Mouse (Mus musculus): ENCODE measurements at regions not wholly inside any gene's neighbourhood (a gene's known extent, or its start where the extent isn't known, plus 50 kb on each side); places are given as distances from the start of the nearest gene placed in this dataset.

DNA sequence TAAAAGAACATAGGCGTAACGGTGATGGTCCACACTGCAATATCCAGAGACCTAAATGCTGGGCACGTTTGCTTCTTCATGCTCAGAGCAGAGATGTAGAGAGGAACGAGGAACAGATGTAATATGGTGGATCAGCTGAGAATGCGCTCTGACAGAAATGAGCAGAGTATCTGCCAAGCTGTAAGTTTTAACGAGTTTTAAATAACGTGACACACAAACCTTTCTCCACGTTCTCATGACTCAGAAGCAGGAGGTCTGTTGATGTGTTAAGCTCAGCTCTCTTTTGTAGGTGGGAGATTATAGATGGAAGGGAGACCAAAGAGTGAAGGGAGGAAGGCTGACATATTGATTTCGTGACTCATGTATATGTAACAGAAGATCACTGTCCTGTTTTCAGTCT, 72.1 kb upstream of the 1700020N01Rik start:
- H3K27me3 ChIP-seq = no peaks in the 10 kb centered on the region
- H3K9me3 ChIP-seq (replicated peaks) = no peaks in the 10 kb centered on the region
- no peak overlapping the region for H3K4me2 ChIP-seq
- no peak for ATAC-seq (ENCODE audit: low read depth)
- H3K9ac ChIP-seq = no peak overlapping the region
- peaks cover 6% of the 10 kb centered on the region; the same call in 1 of the 2 replicates for H3K4me1 ChIP-seq (replicated peaks)
- DNase-seq = no peak
- no peaks in the 10 kb centered on the region for H3K36me3 ChIP-seq
- no peak overlapping the region for H3K4me3 ChIP-seq (replicated peaks)
- H3K27ac ChIP-seq = no peak overlapping the region
- WGBS (ENCODE audit: insufficient replicate concordance) = 72% methylated on average over 9 of the region's 9 CpGs

GRCm38 (mm10) chr10:21525555-21525954, 67.4 kb upstream of the 1700020N01Rik start:
- no peaks in the 10 kb centered on the region for H3K36me3 ChIP-seq
- no peaks in the 10 kb centered on the region for H3K9me3 ChIP-seq (replicated peaks)
- no peaks in the 10 kb centered on the region for H3K27me3 ChIP-seq
- H3K4me2 ChIP-seq = no peak overlapping the region
- peaks cover 6% of the 10 kb centered on the region; the same call in 1 of the 2 replicates for H3K4me1 ChIP-seq (replicated peaks)
- ATAC-seq (ENCODE audit: low read depth) = peak; percentile 68
- no peak for DNase-seq
- H3K4me3 ChIP-seq (replicated peaks) = no peak overlapping the region
- no peak overlapping the region for H3K27ac ChIP-seq
- no peak overlapping the region for H3K9ac ChIP-seq
- WGBS (ENCODE audit: insufficient replicate concordance) = 12% methylated on average over 2 of the region's 2 CpGs

- H3K9me3 ChIP-seq (replicated peaks) = no peaks in the 10 kb centered on the region
- no peak overlapping the region for H3K4me3 ChIP-seq (replicated peaks)
- no peak overlapping the region for H3K9ac ChIP-seq
- no peak for DNase-seq
- no peaks in the 10 kb centered on the region for H3K27me3 ChIP-seq
- H3K4me2 ChIP-seq = no peak overlapping the region
- peaks cover 10% of the 10 kb centered on the region; the same call in 1 of the 2 replicates for H3K4me1 ChIP-seq (replicated peaks)
- no peak for ATAC-seq (ENCODE audit: low read depth)
- no peak overlapping the region for H3K27ac ChIP-seq
- no peaks in the 10 kb centered on the region for H3K36me3 ChIP-seq
- WGBS (ENCODE audit: insufficient replicate concordance) = 68% methylated on average over 3 of the region's 3 CpGs
Observed at GRCm38 (mm10) chr10:21528396-21528795, 64.5 kb upstream of the 1700020N01Rik start.

DNA sequence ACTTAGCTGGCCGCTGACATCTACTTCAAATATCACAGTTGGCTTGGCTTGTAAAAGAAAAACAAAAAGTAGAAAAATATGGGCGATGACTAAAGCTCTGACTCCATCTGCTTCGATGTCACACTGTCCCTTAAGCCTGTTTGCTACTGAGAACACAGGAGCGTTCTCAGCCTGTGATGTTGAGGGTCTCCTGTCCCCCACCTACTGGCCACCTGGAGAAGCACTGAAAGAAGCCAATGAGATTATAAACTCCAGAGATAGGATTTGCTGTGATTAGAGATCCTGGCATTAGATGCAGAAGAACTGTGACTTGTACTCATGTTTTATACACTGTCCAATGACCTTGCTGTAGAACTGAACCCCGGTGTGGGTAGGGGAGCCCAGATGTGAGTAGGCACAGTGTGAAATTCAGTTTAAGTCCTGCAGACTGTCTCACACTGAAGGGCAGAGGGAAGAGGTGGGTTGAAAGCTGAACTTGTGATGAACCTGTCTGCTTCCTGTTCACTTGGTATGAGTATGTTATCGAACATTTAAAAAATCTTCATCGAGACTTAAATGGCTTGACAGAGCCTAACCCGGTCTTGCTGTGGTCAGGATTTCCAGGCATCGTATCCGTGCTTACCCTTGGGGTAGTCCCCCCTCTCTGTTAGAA, 63.7 kb upstream of the 1700020N01Rik start:
- no peak for ATAC-seq (ENCODE audit: low read depth)
- WGBS (ENCODE audit: insufficient replicate concordance) = 59% methylated on average over 10 of the region's 10 CpGs
- H3K9me3 ChIP-seq (replicated peaks) = no peaks in the 10 kb centered on the region
- H3K27me3 ChIP-seq = no peaks in the 10 kb centered on the region
- no peak overlapping the region for H3K4me3 ChIP-seq (replicated peaks)
- no peaks in the 10 kb centered on the region for H3K36me3 ChIP-seq
- no peak overlapping the region for H3K4me2 ChIP-seq
- H3K4me1 ChIP-seq (replicated peaks) = peaks cover 10% of the 10 kb centered on the region; the same call in 1 of the 2 replicates
- H3K9ac ChIP-seq = no peak overlapping the region
- H3K27ac ChIP-seq = no peak overlapping the region
- DNase-seq = no peak

DNA sequence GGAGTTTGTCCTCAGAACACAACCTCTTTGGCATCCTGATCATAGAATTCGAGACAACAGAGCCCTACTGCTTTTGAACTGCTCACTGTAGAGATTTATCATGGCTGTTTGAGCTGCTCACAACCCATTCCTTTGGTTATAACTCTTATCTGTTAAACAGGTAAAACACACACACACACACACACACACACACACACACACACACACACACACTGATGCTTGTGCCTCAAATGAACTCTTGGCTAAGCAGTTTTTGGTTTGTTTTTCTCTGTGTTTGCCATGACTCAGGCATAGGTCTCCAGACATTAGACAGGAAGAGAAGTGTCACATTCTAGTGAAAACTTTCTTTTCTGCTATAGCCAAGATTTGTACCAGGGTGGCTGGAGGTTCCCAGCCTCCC, 60.8 kb upstream of the 1700020N01Rik start:
- Histone ChIP-seq H3K9ac (no peak overlapping the region), H3K9me3 (replicated peaks) (no peaks in the 10 kb centered on the region), H3K4me1 (replicated peaks) (0 out of 2 replicates have a peak, but pooled peaks cover 3% of the 10 kb centered on the region), H3K36me3 (no peaks in the 10 kb centered on the region), H3K4me3 (replicated peaks) (no peak overlapping the region), H3K27ac (no peak overlapping the region), H3K4me2 (no peak overlapping the region), H3K27me3 (no peaks in the 10 kb centered on the region)
- WGBS (ENCODE audit: insufficient replicate concordance) = 41% methylated on average over 1 of the region's 1 CpGs
- no peak for DNase-seq
- ATAC-seq (ENCODE audit: low read depth) = no peak

DNA sequence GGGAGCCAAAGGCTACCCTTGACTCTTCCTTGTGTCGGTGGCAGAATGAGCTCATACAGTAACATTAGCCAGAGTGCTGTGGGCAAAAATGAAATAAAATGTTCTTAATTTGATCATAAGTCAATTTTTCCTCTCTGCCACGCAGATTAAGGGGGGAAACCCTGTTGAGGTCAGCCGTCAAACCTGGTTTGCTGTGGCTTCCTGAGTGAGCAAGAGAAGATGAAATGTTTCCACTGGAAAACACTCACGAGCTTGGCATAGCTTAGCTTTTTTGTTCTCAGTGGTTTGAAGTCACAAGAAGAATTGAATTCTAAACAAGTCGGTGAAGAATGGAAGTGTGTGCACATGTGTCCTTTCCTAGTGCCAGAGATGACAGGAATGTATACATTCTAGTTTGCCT, 57.3 kb upstream of the 1700020N01Rik start:
- Histone ChIP-seq H3K9ac (no peak overlapping the region), H3K4me2 (no peak overlapping the region), H3K36me3 (no peaks in the 10 kb centered on the region), H3K9me3 (replicated peaks) (no peaks in the 10 kb centered on the region), H3K4me1 (replicated peaks) (0 out of 2 replicates have a peak, but pooled peaks cover 3% of the 10 kb centered on the region), H3K27ac (no peak overlapping the region), H3K27me3 (no peaks in the 10 kb centered on the region), H3K4me3 (replicated peaks) (no peak overlapping the region)
- ATAC-seq (ENCODE audit: low read depth) = no peak
- WGBS (ENCODE audit: insufficient replicate concordance) = 47% methylated on average over 5 of the region's 5 CpGs
- DNase-seq = no peak

DNA sequence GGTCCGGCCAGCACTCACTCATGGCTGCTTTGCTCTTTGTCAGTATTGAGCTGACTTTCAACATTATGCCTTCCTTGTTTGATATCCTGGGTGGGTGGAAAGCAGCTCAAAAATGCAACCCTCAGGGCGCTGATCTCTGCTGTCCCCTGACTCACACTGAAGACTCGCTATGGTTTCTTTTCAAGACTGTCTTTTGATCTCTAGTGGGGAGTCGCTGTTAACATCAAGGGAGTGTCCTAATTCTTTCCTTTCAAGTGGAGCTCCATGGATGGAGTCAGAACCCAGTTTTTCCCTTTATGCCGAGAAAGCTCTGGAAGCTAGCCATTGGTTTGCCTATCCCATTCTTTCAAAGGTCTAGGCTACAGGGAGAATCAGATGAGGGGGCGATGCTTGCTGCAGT, 54.5 kb upstream of the 1700020N01Rik start:
- no peak overlapping the region for H3K4me3 ChIP-seq (replicated peaks)
- ATAC-seq (ENCODE audit: low read depth) (no peak), DNase-seq (no peak)
- 73% methylated on average over 6 of the region's 6 CpGs for WGBS (ENCODE audit: insufficient replicate concordance)
- no peak overlapping the region for H3K9ac ChIP-seq
- H3K36me3 ChIP-seq = no peaks in the 10 kb centered on the region
- no peak overlapping the region for H3K4me2 ChIP-seq
- H3K27ac ChIP-seq = no peak overlapping the region
- H3K9me3 ChIP-seq (replicated peaks) = no peaks in the 10 kb centered on the region
- no peaks in the 10 kb centered on the region for H3K27me3 ChIP-seq
- no peaks in the 10 kb centered on the region for H3K4me1 ChIP-seq (replicated peaks)
